Mouse (Mus musculus): ENCODE results near the gene Ppp2r5d. TPM values are rescaled to one million over a fixed set of nuclear protein-coding genes. Genes with fewer than 3 reads are reported as not detected.
A peak's percentile ranks its signal among the peaks of the same experiment; 100 is the strongest.

Ppp2r5d gene
- polyA plus RNA-seq, 1 experiment from 2014 or later, result 111 TPM

- Histone ChIP-seq H3K9ac (no peak overlapping the region), H3K9me3 (no peaks in the 10 kb centered on the region), H3K27me3 (no peaks in the 10 kb centered on the region), H3K36me3 (peaks cover 36% of the 10 kb centered on the region), H3K27ac (no peak overlapping the region), H3K4me2 (replicated peaks) (no peak overlapping the region), H3K4me1 (peaks cover 19% of the 10 kb centered on the region), H3K4me3 (no peak overlapping the region)
- 92% methylated on average over 9 of the region's 9 CpGs for WGBS
- ATAC-seq (ENCODE audit: insufficient number of reproducible peaks, insufficient read depth, low FRiP score, low TSS enrichment), result no peak
These were observed 8.9 kb upstream of the Ppp2r5d start for GRCm38 (mm10) chr17:46713849-46714248.

- Histone ChIP-seq H3K27me3 (no peaks in the 10 kb centered on the region), H3K4me1 (peaks cover 19% of the 10 kb centered on the region), H3K4me3 (peak overlapping the region; percentile 100), H3K36me3 (peaks cover 36% of the 10 kb centered on the region), H3K9me3 (no peaks in the 10 kb centered on the region), H3K9ac (peak overlapping the region; percentile 96), H3K27ac (0 out of 2 replicates have a peak overlapping the region, but pooled peaks have one; percentile 73), H3K4me2 (replicated peaks) (peak overlapping the region; percentile 99)
- WGBS, result 70% methylated on average over 7 of the region's 7 CpGs
- ATAC-seq (ENCODE audit: insufficient number of reproducible peaks, insufficient read depth, low FRiP score, low TSS enrichment), result no peak
These were observed 7.5 kb upstream of the Ppp2r5d start for GRCm38 (mm10) chr17:46712442-46712841.

GRCm38 (mm10) chr17:46711612-46712271 is 6.8 kb upstream of the Ppp2r5d start:
- Histone ChIP-seq H3K27me3 (no peaks in the 10 kb centered on the region), H3K4me1 (peaks cover 19% of the 10 kb centered on the region), H3K9ac (peak overlapping the region; percentile 96), H3K9me3 (no peaks in the 10 kb centered on the region), H3K4me3 (peak overlapping the region; percentile 100), H3K4me2 (replicated peaks) (peak overlapping the region; percentile 99), H3K36me3 (peaks cover 32% of the 10 kb centered on the region), H3K27ac (peak overlapping the region; percentile 73)
- WGBS, result 1% methylated on average over 75 of the region's 76 CpGs
- ATAC-seq (ENCODE audit: insufficient number of reproducible peaks, insufficient read depth, low FRiP score, low TSS enrichment), result peak; percentile 29; the same call in 1 of the 2 replicates

- no peaks in the 10 kb centered on the region for H3K9me3 ChIP-seq
- H3K36me3 ChIP-seq, result peaks cover 25% of the 10 kb centered on the region
- H3K9ac ChIP-seq, result peak within 1 kb of the TSS; percentile 96
- peak within 1 kb of the TSS; percentile 99 for H3K4me2 ChIP-seq (replicated peaks)
- WGBS, result 7% methylated on average over 36 of the region's 36 CpGs
- H3K4me3 ChIP-seq, result peak within 1 kb of the TSS; percentile 100
- peak within 1 kb of the TSS; percentile 73 for H3K27ac ChIP-seq
- H3K4me1 ChIP-seq, result peaks cover 24% of the 10 kb centered on the region
- peak; percentile 83 for ATAC-seq (ENCODE audit: insufficient number of reproducible peaks, insufficient read depth, low FRiP score, low TSS enrichment)
- no peaks in the 10 kb centered on the region for H3K27me3 ChIP-seq
These were observed 6.2 kb upstream of the Ppp2r5d start, which contains the start of gene Pex6 for GRCm38 (mm10) chr17:46710959-46711597. TSS of gene Pex6 (plus strand) at chr17:46711463.

GRCm38 (mm10) chr17:46706375-46707089 is 1.6 kb upstream of the Ppp2r5d start:
- ATAC-seq (ENCODE audit: insufficient number of reproducible peaks, insufficient read depth, low FRiP score, low TSS enrichment), result no peak
- Histone ChIP-seq H3K27me3 (no peaks in the 10 kb centered on the region), H3K4me1 (peaks cover 40% of the 10 kb centered on the region), H3K27ac (no peak overlapping the region), H3K36me3 (0 out of 2 replicates have a peak, but pooled peaks cover 2% of the 10 kb centered on the region), H3K4me3 (no peak overlapping the region), H3K4me2 (replicated peaks) (no peak overlapping the region), H3K9ac (no peak overlapping the region), H3K9me3 (no peaks in the 10 kb centered on the region)
- WGBS, result 92% methylated on average over 14 of the region's 14 CpGs

- 5% methylated on average over 40 of the region's 41 CpGs for WGBS
- no peaks in the 10 kb centered on the region for H3K9me3 ChIP-seq
- peak overlapping the region; percentile 86 for H3K4me2 ChIP-seq (replicated peaks)
- H3K4me3 ChIP-seq, result peak overlapping the region; percentile 89
- H3K36me3 ChIP-seq, result peaks cover 12% of the 10 kb centered on the region
- peak; percentile 78 for ATAC-seq (ENCODE audit: insufficient number of reproducible peaks, insufficient read depth, low FRiP score, low TSS enrichment)
- no peaks in the 10 kb centered on the region for H3K27me3 ChIP-seq
- peaks cover 35% of the 10 kb centered on the region for H3K4me1 ChIP-seq
- H3K9ac ChIP-seq, result peak overlapping the region; percentile 96
- H3K27ac ChIP-seq, result peak overlapping the region; percentile 92
These were observed 682 bp downstream of the Ppp2r5d start for GRCm38 (mm10) chr17:46703971-46704886.

- peak overlapping the region; percentile 86 for H3K4me2 ChIP-seq (replicated peaks)
- peak overlapping the region; percentile 96; the same call in 1 of the 2 replicates for H3K9ac ChIP-seq
- H3K27me3 ChIP-seq, result no peaks in the 10 kb centered on the region
- WGBS, result 86% methylated on average over 5 of the region's 5 CpGs
- no peak for ATAC-seq (ENCODE audit: insufficient number of reproducible peaks, insufficient read depth, low FRiP score, low TSS enrichment)
- H3K4me3 ChIP-seq, result 0 out of 2 replicates have a peak overlapping the region, but pooled peaks have one; percentile 89
- H3K27ac ChIP-seq, result no peak overlapping the region
- peaks cover 28% of the 10 kb centered on the region for H3K36me3 ChIP-seq
- no peaks in the 10 kb centered on the region for H3K9me3 ChIP-seq
- H3K4me1 ChIP-seq, result peaks cover 35% of the 10 kb centered on the region
These were observed 2.4 kb downstream of the Ppp2r5d start for GRCm38 (mm10) chr17:46702506-46702905.

GRCm38 (mm10) chr17:46702100-46702499 is 2.8 kb downstream of the Ppp2r5d start:
- Histone ChIP-seq H3K9me3 (no peaks in the 10 kb centered on the region), H3K4me2 (replicated peaks) (no peak overlapping the region; the same call in 1 of the 2 replicates), H3K36me3 (peaks cover 32% of the 10 kb centered on the region), H3K27ac (no peak overlapping the region), H3K4me1 (peaks cover 35% of the 10 kb centered on the region), H3K4me3 (no peak overlapping the region), H3K27me3 (no peaks in the 10 kb centered on the region), H3K9ac (0 out of 2 replicates have a peak overlapping the region, but pooled peaks have one; percentile 31)
- no peak for ATAC-seq (ENCODE audit: insufficient number of reproducible peaks, insufficient read depth, low FRiP score, low TSS enrichment)
- WGBS, result 90% methylated on average over 12 of the region's 12 CpGs

GRCm38 (mm10) chr17:46701489-46701888 is 3.4 kb downstream of the Ppp2r5d start:
- peaks cover 33% of the 10 kb centered on the region for H3K36me3 ChIP-seq
- no peaks in the 10 kb centered on the region for H3K27me3 ChIP-seq
- no peaks in the 10 kb centered on the region for H3K9me3 ChIP-seq
- H3K4me1 ChIP-seq, result peaks cover 34% of the 10 kb centered on the region
- WGBS, result 86% methylated on average over 12 of the region's 12 CpGs
- no peak overlapping the region; the same call in 1 of the 2 replicates for H3K4me2 ChIP-seq (replicated peaks)
- no peak for ATAC-seq (ENCODE audit: insufficient number of reproducible peaks, insufficient read depth, low FRiP score, low TSS enrichment)
- peak overlapping the region; percentile 46; the same call in 1 of the 2 replicates for H3K27ac ChIP-seq
- H3K9ac ChIP-seq, result peak overlapping the region; percentile 31; the same call in 1 of the 2 replicates
- H3K4me3 ChIP-seq, result no peak overlapping the region

GRCm38 (mm10) chr17:46699912-46700311 is 5.0 kb downstream of the Ppp2r5d start:
- H3K36me3 ChIP-seq, result peaks cover 38% of the 10 kb centered on the region
- H3K4me3 ChIP-seq, result no peak overlapping the region
- H3K4me2 ChIP-seq (replicated peaks), result no peak overlapping the region
- no peak for ATAC-seq (ENCODE audit: insufficient number of reproducible peaks, insufficient read depth, low FRiP score, low TSS enrichment)
- H3K4me1 ChIP-seq, result peaks cover 24% of the 10 kb centered on the region
- no peak overlapping the region for H3K27ac ChIP-seq
- H3K9me3 ChIP-seq, result no peaks in the 10 kb centered on the region
- H3K9ac ChIP-seq, result no peak overlapping the region
- WGBS, result 92% methylated on average over 3 of the region's 3 CpGs
- H3K27me3 ChIP-seq, result no peaks in the 10 kb centered on the region

- Histone ChIP-seq H3K36me3 (peaks cover 38% of the 10 kb centered on the region), H3K27ac (no peak overlapping the region), H3K4me1 (peaks cover 24% of the 10 kb centered on the region), H3K4me2 (replicated peaks) (no peak overlapping the region), H3K9ac (no peak overlapping the region), H3K4me3 (no peak overlapping the region), H3K27me3 (no peaks in the 10 kb centered on the region), H3K9me3 (no peaks in the 10 kb centered on the region)
- WGBS, result 82% methylated on average over 5 of the region's 5 CpGs
- ATAC-seq (ENCODE audit: insufficient number of reproducible peaks, insufficient read depth, low FRiP score, low TSS enrichment), result no peak
These were observed 5.7 kb downstream of the Ppp2r5d start for GRCm38 (mm10) chr17:46699245-46699644.

Measured in embryonic facial prominence, embryonic 12.5 days (tissue).